Mouse (Mus musculus): ENCODE data around the gene Chia1. TPM values are rescaled to one million over a fixed set of nuclear protein-coding genes. Genes with fewer than 3 reads are reported as not detected.
"Not testable (repeated sequence)": the region's sequence is repeated elsewhere in the genome, so short reads cannot be mapped to it uniquely, and the experiment has no call there.

Gene Chia1
- not detected in 3 replicates for total RNA-seq (2017)

DNA sequence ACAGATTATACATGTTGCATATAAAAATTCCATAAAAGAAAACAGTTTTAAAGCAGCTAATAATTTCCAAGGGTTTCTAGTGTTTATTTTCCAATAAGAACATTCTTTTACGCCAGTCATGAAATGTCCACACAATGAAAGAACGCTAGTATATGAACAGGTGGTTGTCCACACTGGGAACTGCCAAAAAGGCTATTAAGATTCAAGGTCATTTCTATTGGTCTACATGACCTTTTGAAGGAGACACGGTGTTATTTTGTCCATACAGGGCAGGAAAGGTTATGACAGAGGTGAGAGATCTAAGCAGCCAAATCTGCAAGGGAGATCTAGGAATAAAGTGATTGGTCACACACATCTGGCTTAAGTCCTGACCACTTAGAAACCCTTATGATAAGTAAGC, at the start of gene Chia1:
Chia1 (plus strand) TSS at position 301 of the 400 bp plus-strand sequence.
- no peak for ATAC-seq (replicated peaks; ENCODE audit: insufficient number of reproducible peaks, low FRiP score, low TSS enrichment, poor library complexity, severe bottlenecking)

DNA sequence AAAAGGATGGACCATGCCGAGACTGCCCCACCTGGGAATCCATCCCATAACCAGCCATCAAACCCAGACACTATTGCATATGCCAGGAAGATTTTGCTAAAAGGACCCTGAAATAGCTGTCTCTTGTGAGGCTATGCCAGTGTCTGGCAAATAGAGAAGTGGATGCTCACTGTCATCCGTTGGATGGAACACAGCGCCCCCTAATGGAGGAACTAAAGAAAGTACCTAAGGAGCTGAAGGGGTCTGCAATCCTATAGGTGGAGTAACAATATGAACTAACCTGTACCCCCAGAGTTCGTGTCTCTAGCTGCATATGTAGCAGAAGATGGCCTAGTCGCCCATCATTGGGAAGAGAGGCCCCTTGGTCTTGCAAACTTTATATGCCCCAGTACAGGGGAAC, 45.3 kb upstream of the Chia1 start:
- ATAC-seq (replicated peaks; ENCODE audit: insufficient number of reproducible peaks, low FRiP score, low TSS enrichment, poor library complexity, severe bottlenecking): not testable (repeated sequence)

DNA sequence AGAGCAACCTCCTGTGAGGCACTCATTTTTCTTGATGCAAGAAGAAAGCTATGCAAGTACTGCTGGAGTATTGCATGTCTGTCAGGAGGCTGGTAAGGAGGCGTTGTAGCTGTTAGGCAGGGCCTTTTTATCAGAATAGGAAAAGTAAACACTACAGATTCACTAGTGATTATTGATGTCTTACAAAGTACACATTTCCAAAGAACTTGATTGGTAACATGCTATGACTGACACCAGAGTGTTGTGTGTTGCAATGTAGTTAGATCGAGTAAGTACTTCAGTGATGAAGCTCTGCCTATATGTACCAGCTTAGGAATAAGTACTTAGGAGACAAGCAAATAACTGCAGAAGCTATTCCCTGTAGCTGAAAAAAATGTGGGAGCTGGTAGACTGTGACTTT, 42.0 kb upstream of the Chia1 start:
- no peak for ATAC-seq (replicated peaks; ENCODE audit: insufficient number of reproducible peaks, low FRiP score, low TSS enrichment, poor library complexity, severe bottlenecking)

DNA sequence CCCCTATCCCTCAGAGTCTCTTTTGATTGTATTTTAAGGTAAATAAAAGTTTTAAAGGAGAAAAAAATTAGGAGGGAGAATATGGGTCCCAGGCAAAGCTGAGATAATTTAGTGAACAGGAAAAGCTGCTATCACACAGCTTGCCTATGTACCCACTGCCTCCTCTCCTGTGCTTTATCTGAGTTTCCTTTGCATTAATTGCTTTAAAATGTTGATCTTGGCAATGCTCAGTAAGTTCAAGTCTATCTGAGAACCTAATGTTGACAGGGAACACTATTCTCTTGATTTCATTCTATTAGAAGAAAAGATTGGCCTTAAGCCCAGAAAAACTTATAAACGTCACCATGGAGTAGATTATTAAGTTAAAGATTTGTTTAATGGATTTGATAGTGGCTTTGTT, 38.2 kb upstream of the Chia1 start:
- no peak for ATAC-seq (replicated peaks; ENCODE audit: insufficient number of reproducible peaks, low FRiP score, low TSS enrichment, poor library complexity, severe bottlenecking)

DNA sequence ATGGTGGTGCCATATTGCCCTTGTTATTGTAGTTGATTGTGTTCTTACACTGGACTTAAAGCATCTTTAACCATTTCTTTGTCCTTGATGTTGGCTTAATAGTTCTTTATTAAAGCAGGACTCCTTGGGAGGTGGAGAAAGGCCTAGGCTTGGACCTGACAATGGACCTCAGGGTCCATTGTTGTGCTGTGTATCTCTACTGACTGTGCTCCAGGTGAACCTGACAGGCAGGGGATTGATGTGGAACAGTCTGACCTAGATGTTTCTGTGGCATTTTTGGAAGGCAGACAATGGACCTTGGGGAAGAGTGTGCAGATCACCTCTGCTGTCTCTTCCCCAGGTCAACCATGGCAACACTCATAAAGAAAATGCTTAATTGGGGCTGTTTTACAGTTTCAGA, 14.0 kb downstream of the Chia1 start:
- no peak for ATAC-seq (replicated peaks; ENCODE audit: insufficient number of reproducible peaks, low FRiP score, low TSS enrichment, poor library complexity, severe bottlenecking)

DNA sequence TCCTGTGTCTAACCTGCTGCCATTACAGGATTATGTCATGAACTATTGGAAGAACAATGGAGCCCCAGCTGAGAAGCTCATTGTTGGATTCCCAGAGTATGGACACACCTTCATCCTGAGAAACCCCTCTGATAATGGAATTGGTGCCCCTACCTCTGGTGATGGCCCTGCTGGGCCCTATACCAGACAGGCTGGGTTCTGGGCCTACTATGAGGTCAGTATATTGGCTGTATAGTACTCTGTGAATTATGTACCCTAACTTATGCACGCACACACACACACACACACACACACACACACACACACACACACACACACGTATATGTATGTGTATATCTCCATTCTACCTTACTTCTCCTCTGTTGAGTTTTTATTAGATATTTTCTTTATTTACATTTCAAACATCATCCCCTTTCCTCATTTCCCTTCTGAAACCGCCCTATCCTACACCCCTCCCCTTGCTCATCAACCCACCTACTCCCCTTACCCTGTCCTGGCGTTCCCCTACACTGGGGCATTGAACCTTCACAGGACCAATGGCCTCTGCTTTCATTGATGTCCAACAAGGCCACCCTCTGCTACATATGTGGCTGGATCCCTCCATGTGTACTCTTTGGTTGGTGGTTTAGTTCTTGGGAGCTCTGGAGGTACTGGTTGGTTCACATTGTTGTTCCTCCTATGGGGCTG, 15.9 kb downstream of the Chia1 start:
- no peak for ATAC-seq (replicated peaks; ENCODE audit: insufficient number of reproducible peaks, low FRiP score, low TSS enrichment, poor library complexity, severe bottlenecking)

DNA sequence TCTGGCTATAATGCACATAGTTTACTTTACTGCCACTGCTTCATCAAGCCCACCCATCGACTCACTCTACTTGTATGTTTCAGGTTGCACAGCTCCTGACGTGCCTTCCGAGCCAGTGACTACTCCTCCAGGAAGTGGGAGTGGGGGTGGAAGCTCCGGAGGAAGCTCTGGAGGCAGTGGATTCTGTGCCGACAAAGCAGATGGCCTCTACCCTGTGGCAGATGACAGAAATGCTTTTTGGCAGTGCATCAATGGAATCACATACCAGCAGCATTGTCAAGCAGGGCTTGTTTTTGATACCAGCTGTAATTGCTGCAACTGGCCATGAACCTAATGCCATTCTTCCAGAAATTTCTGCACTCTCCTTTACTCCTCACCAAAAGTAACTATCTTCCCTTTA, 18.7 kb downstream of the Chia1 start:
- ATAC-seq (replicated peaks; ENCODE audit: insufficient number of reproducible peaks, low FRiP score, low TSS enrichment, poor library complexity, severe bottlenecking): no peak

DNA sequence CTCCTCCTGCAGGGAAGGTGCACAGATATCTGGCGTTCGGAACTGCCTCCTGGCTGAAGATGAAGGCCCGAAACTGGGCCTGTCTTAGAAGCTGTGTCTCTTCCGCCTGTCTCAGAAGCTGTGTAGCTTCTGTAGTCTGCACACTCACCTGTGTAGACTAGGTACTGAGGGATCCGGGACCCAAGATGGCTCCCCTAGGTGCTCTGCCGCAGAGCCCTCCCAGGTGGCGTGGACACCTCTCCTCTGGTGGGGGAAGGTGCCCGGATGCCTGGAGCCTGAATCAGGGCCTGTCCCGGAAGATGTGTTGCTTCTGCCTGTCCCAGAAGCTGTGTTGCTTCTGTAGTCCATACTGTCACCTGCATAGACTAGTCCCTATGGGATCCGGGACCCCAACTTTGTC, 31.1 kb downstream of the Chia1 start:
- ATAC-seq (replicated peaks; ENCODE audit: insufficient number of reproducible peaks, low FRiP score, low TSS enrichment, poor library complexity, severe bottlenecking): no peak

DNA sequence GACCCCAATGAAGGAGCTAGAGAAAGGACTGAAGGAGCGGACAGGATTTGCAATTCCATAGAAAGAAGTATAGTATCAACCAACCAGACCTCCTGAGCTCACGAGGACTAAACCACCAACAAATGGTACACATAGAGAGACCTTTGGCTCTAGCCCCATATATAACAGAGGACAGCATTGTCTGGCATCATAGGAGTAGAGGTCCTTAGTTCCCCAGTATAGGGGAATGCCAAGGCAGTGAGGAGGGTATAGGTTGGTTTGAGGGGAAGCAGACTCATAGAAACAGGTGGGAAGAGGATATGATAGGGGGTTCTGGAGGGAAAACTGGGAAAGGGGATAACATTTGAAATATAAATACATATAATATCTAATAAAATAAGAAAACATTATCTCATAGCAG, 41.4 kb downstream of the Chia1 start:
- ATAC-seq (replicated peaks; ENCODE audit: insufficient number of reproducible peaks, low FRiP score, low TSS enrichment, poor library complexity, severe bottlenecking): no peak

DNA sequence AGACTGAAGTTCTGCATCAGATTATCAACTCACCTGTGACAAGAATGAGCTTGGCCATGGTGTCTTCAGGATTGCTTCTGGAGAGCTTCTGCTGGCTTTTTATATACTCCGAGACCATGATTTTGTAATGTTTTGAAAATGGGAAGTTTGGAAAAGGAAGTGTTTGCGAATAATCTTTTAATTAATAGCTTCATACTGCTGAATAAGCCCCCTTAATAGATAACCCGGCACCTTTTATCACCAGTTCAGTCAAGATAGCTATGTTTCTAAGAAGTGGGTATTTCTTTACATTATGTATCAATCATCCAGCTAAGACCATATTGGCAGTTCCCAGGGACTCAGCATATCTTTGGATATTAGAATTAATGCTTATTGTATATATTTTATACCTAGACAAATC, 54.4 kb downstream of the Chia1 start, which contains the start of gene Chil3:
Chil3 (minus strand) TSS at position 101 of the 400 bp plus-strand sequence.
- ATAC-seq (replicated peaks; ENCODE audit: insufficient number of reproducible peaks, low FRiP score, low TSS enrichment, poor library complexity, severe bottlenecking): no peak

DNA sequence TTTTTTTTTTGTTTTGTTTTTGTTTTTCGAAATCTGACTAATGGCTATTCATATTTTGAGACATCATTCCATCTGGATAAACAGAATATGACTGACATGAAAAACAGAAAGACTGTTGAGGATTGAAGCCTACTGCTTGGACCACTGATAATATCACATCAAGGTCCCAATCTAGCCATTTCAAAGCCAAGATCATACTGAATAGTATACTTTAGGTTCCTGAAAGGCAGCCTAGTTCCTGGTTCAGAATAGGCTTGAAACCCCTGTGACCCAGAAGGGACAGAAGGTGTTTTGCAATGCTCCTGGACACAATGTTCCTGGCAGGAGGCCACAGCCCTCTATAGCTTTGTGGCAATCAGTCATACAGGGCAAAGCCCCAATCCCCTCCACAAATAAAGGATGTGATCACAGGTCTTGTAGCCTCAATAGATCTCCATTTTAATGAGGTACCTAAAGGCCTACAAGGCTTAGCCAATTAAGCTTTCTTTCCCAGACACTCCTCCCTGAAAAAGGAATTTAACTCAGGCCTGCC, 57.6 kb downstream of the Chia1 start:
- ATAC-seq (replicated peaks; ENCODE audit: insufficient number of reproducible peaks, low FRiP score, low TSS enrichment, poor library complexity, severe bottlenecking): no peak

DNA sequence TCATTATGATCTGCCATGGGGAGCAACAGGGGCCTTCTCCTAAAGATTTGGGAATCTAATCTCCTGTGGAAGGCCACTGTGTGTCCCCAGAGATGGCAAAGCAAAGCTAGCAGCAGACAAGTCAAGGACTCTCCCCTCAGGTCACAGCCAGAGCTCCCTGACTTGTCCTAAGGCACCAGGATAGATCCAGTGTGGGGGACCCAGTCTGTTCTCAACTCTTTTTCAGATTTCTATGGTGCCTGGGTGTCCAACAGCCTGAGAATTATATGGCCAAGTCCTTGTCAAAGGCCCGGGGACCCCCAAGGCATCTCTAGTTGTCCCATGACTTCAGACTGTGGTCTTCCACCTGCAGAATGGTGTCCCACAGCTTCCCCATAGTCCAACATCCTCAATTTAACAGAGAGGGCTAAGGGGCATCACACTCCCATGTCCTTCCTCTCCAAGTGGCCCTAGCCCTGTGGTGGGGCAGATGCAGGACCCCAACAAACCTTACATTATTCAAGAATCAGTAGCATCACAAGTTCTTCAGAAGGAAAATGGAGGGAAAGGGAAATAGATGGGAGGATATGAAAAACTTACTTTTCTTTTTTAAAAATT, 58.2 kb downstream of the Chia1 start:
- ATAC-seq (replicated peaks; ENCODE audit: insufficient number of reproducible peaks, low FRiP score, low TSS enrichment, poor library complexity, severe bottlenecking): peak; percentile 53; the same call in 1 of the 2 replicates

DNA sequence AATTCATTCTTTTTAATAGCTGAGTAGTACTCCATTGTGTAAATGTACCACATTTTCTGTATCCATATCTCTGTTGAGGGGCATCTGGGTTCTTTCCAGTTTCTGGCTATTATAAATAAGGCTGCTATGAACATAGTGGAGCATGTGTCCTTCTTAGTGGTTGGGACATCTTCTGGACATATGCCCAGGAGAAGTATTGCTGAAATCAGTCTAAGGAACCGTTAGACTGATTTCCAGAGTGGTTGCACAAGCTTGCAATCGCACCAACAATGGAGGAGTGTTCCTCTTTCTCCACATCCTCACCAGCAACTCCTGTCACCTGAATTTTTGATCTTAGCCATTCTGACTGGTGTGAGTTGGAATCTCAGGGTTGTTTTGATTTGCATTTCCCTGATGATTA, 59.5 kb downstream of the Chia1 start:
- ATAC-seq (replicated peaks; ENCODE audit: insufficient number of reproducible peaks, low FRiP score, low TSS enrichment, poor library complexity, severe bottlenecking): not testable (repeated sequence)

DNA sequence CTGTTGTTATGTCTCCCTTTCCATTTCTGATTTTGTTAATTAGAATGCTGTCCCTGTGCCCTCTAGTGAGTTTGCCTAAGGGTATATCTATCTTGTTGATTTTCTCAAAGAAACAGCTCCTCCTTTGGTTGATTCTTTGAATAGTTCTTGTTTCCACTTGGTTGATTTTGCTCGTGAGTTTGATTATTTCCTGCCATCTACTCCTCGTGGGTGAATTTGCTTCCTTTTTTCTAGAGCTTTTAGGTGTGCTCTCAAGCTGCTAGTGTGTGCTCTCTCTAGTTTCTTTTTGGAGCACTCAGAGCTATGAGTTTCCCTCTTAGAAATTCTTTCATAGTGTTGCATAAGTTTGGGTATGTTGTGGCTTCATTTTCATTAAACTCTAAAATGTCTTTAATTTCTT, 61.9 kb downstream of the Chia1 start:
- ATAC-seq (replicated peaks; ENCODE audit: insufficient number of reproducible peaks, low FRiP score, low TSS enrichment, poor library complexity, severe bottlenecking): not testable (repeated sequence)

DNA sequence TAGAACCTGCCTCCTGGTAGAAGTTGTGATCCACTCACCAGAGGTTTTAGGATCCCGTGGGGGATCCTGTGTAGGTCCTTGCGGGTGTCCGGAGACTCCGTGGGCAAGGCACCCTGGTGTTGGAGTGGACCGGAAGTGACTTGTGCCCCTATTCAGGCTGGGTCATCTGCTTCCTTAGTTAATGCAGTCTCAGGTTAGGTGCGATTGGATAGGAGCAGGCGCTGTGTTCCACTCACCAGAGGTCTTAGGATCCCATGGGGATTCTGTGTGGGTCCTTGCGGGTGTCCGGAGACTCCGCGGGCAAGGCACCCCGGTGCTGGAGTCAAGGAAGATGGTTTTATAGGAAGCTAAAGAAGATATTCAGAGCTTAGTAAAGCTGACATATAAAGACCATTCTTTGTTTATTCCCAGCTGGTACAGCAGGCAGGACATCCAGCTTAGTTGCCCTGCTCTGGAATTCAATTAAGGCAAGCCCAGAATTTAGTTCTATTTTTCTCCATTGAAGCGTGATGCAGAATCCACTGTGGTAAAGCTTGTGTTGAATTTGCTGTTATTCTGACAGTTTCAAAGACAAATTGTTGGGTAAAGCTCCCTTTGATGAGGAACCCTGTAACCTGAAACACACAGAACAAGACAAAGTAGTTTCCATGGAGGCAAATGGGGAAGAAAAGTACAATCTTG, 64.6 kb downstream of the Chia1 start:
- ATAC-seq (replicated peaks; ENCODE audit: insufficient number of reproducible peaks, low FRiP score, low TSS enrichment, poor library complexity, severe bottlenecking): no peak

Other genes starting within 250 kb of the Chia1 start
- gene Adora3, start 242.4 kb upstream of the Chia1 start, total RNA-seq (2017): 5.1 to 7.1 TPM in 2 of 3 replicates, not detected in the other
- 0.39 to 3.4 TPM (median 2.0 TPM) in 3 replicates for gene Tmigd3, start 242.3 kb upstream of the Chia1 start, total RNA-seq (2017)
- gene I830077J02Rik, start 180.6 kb upstream of the Chia1 start, total RNA-seq (2017): 39.0 to 51.7 TPM (median 50.2 TPM) in 3 replicates
- 10.7 to 20.3 TPM (median 12.9 TPM) in 3 replicates for gene Wdr77, start 153.9 kb upstream of the Chia1 start, total RNA-seq (2017)
- 316 to 456 TPM (median 356 TPM) in 3 replicates for gene Atp5f1, start 153.1 kb upstream of the Chia1 start, total RNA-seq (2017)
- 0.95 to 3.8 TPM (median 2.4 TPM) in 3 replicates for gene Ovgp1, start 139.5 kb upstream of the Chia1 start, total RNA-seq (2017)
- gene Pifo, start 98.6 kb upstream of the Chia1 start, total RNA-seq (2017): not detected in 3 replicates
- gene Chil5, start 80.4 kb upstream of the Chia1 start, total RNA-seq (2017): 1.1 to 4.9 TPM in 2 of 3 replicates, not detected in the other
- 20.3 to 46.6 TPM (median 38.3 TPM) in 3 replicates for gene Chil3, start 54.3 kb downstream of the Chia1 start, total RNA-seq (2017)
- not detected in 3 replicates for gene Chil4, start 106.3 kb downstream of the Chia1 start, total RNA-seq (2017)